Mouse (Mus musculus) heart, embryonic 14.5 days (tissue): Measurements from ENCODE around the gene Cinp. TPM values are rescaled to one million over a fixed set of nuclear protein-coding genes. Genes with fewer than 3 reads are reported as not detected.
A peak's percentile ranks its signal among the peaks of the same experiment; 100 is the strongest.

ENCODE experiments used
- ATAC-seq: fragments of 200-750 bp; cut with Nextera tagmentation; 2 replicates; pipeline ENCODE4 v1.8.0; 2017; ENCODE audit warnings: low read depth, moderate TSS enrichment; ENCODE audit not compliant: insufficient number of reproducible peaks, insufficient read depth, low FRiP score
- H3K27ac ChIP-seq, 2 experiments: fragments of 200-500 bp in 1 of 2; fragments of 300-500 bp in 1 of 2; sonication (generic) in 1 of 2; replicated peaks in 1 of 2; 2 replicates each; pipeline ENCODE4 v1.5.1; 2012 to 2014; ENCODE audit warnings: low read depth in 2 of 2, low read length in 2 of 2, control low read depth in 1 of 2, mild to moderate bottlenecking in 1 of 2, mixed read lengths in 1 of 2; ENCODE audit not compliant: control insufficient read depth in 1 of 2, insufficient read depth in 1 of 2
- H3K27me3 ChIP-seq: fragments of 300-500 bp; sonication (generic); 2 replicates; pipeline ENCODE4 v1.6.1; 2014; ENCODE audit warnings: mild to moderate bottlenecking, low read length, control low read depth; ENCODE audit not compliant: control insufficient read depth, insufficient read depth
- H3K36me3 ChIP-seq: fragments of 300-500 bp; sonication (generic); 2 replicates; pipeline ENCODE4 v1.6.1; 2014; ENCODE audit warnings: mild to moderate bottlenecking, control low read depth, low read length, mixed read lengths; ENCODE audit not compliant: control insufficient read depth, insufficient read depth
- H3K4me1 ChIP-seq, 2 experiments: fragments of 200-500 bp in 1 of 2; fragments of 300-500 bp in 1 of 2; sonication (generic) in 1 of 2; 2 replicates each; pipeline ENCODE4 v1.6.1; 2012 to 2014; ENCODE audit warnings: low read length in 2 of 2, control low read depth in 1 of 2, mixed read lengths in 1 of 2; ENCODE audit not compliant: control insufficient read depth in 2 of 2, insufficient read depth in 2 of 2
- H3K4me2 ChIP-seq: fragments of 300-500 bp; sonication (generic); 2 replicates; pipeline ENCODE4 v1.6.1; 2014; ENCODE audit warnings: mild to moderate bottlenecking, low read length
- H3K4me3 ChIP-seq, 2 experiments: fragments of 200-500 bp in 1 of 2; fragments of 300-500 bp in 1 of 2; sonication (generic) in 1 of 2; 2 replicates each; pipeline ENCODE4 v1.5.1; 2012 to 2014; ENCODE audit warnings: low read length in 2 of 2, mild to moderate bottlenecking in 2 of 2, control low read depth in 1 of 2, low read depth in 1 of 2, moderate library complexity in 1 of 2; ENCODE audit not compliant: control insufficient read depth in 1 of 2, insufficient read depth in 1 of 2
- H3K9ac ChIP-seq: fragments of 300-500 bp; sonication (generic); 2 replicates; pipeline ENCODE4 v1.6.1; 2014; ENCODE audit warnings: mild to moderate bottlenecking, low read length
- H3K9me3 ChIP-seq: fragments of 300-500 bp; sonication (generic); 2 replicates; pipeline ENCODE4 v1.6.1; 2016; ENCODE audit warnings: low read length, control low read depth; ENCODE audit not compliant: control insufficient read depth
- WGBS: fragments of 180-500 bp; shearing (Covaris S2); extraction: QIAGEN DNeasy Blood & Tissue Kit; methylation state at CpG from one replicate; pipeline ENCODE4 v1.1.7; 2014; 5-methylcytosine and 5-hydroxymethylcytosine counted together
- polyA plus RNA-seq: library from polyadenylated mRNA; unstranded; fragments of >200 nt; fragmentation: Nextera tagmentation; extraction: Ambion mirVana; gene quantifications from 2 replicates; pipeline ENCODE4 v1.2.1, GENCODE M21; 2014

Gene Cinp
- polyA plus RNA-seq, 1 experiment from 2014 or later, result 67.0 TPM

DNA sequence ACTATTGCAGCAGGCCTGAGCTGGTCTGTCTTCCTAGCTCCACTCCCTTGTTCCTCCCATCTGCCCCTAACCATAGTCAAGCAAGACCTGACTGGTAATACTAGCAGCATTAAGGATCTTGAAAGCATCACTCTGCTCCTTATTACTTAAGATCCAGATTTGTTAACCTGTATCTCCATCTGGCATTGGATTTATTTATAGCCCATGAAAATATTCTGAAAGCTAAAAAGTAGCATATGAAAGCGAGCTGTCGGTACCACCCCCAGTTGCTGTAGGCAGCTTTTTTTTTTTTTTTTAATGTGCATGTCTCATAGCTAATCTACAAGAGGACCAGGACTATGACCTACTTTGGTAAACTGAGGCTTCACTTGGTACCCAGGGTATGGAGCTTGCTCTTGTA, 21.0 kb upstream of the Cinp start:
- H3K4me2 ChIP-seq, result no peak overlapping the region
- no peak overlapping the region for H3K27ac ChIP-seq
- H3K27me3 ChIP-seq, result no peaks in the 10 kb centered on the region
- no peak for ATAC-seq
- H3K9me3 ChIP-seq, result no peaks in the 10 kb centered on the region
- no peak overlapping the region for H3K4me3 ChIP-seq
- H3K36me3 ChIP-seq, result peaks cover under 1% of the 10 kb centered on the region; the same call in 1 of the 2 replicates
- no peaks in the 10 kb centered on the region for H3K4me1 ChIP-seq
- no peak overlapping the region for H3K9ac ChIP-seq
- 93% methylated on average over 2 of the region's 2 CpGs for WGBS

- 70% methylated on average over 3 of the region's 3 CpGs for WGBS
- H3K27me3 ChIP-seq, result no peaks in the 10 kb centered on the region
These were observed 18.9 kb upstream of the Cinp start for GRCm38 (mm10) chr12:110907845-110908244.

DNA sequence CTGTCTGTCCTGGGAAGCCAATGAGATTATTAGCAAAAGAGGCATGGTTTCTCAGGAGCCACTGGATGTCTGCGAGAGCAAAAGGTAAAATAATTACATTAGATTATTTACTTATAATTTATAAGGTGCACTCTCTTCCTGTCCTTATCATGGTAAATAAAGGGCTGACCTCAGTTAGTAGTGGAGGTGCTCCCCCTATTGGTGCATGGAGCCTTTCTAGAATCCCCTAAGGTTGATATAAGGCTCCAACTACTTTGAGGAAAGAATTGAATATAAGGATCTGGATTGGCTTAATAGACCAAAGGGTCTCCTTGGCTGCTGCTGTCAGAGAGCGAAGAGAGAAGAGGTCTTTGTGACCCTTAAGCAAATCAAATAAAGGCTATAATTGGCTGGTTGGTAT, 14.6 kb upstream of the Cinp start:
- Histone ChIP-seq H3K4me2 (no peak overlapping the region), H3K27me3 (no peaks in the 10 kb centered on the region), H3K36me3 (no peaks in the 10 kb centered on the region), H3K9me3 (no peaks in the 10 kb centered on the region), H3K9ac (no peak overlapping the region), H3K4me1 (no peaks in the 10 kb centered on the region), H3K27ac (no peak overlapping the region), H3K4me3 (no peak overlapping the region)
- no peak for ATAC-seq
- 88% methylated on average over 2 of the region's 2 CpGs for WGBS

More at GRCm38 (mm10) chr12:110907845-110908244, 18.9 kb upstream of the Cinp start:
- Histone ChIP-seq H3K9me3 (no peaks in the 10 kb centered on the region), H3K4me2 (no peak overlapping the region), H3K36me3 (no peaks in the 10 kb centered on the region), H3K4me3 (no peak overlapping the region), H3K27ac (no peak overlapping the region), H3K9ac (no peak overlapping the region), H3K4me1 (no peaks in the 10 kb centered on the region)
- ATAC-seq, result no peak

DNA sequence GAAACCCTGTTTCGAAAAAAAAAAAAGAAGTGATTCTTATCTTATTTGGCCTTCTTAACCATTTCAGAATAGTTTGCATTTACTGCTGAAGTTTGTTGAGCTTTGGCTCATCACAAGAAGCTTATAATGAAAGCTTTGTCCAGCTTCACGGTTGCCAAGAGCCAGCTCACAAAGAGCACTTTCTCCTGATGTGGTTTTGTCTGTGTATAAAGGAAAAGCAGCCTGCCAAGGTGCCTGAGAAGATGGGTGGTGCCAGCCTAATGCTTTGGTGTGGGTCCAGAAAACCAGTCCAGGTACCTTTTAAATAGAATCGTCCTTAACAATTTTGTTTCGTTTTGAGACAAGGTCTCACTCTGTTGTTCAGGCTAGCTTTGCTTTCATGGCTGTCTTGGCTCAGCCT, 13.2 kb upstream of the Cinp start:
- Histone ChIP-seq H3K27ac (no peak overlapping the region), H3K4me1 (no peaks in the 10 kb centered on the region)
- 77% methylated on average over 4 of the region's 4 CpGs for WGBS

DNA sequence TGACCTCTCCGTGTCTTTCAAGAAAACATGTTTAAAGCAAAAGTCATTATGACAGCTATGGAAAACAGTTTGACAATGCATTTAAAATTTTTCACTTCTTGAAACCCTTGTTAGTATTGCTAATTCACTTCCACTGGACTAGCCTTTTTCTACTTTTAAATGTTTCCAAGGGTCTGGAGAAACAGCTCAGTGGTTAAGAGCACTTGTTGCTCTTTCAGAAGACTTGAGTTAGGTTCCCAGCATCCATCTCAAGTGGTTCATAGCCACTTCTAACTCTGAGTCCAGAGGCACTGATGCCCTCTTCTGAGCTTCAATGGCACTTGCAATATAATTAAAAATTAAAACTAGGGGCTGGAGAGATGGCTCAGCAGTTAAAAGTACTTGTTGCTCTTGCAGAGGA, 2.9 kb upstream of the Cinp start:
- Histone ChIP-seq H3K36me3 (peaks cover 4% of the 10 kb centered on the region; the same call in 1 of the 2 replicates), H3K27me3 (no peaks in the 10 kb centered on the region), H3K4me1 (peaks cover 2 to 13% of the 10 kb centered on the region in 2 experiments), H3K4me2 (no peak overlapping the region), H3K27ac (no peak overlapping the region), H3K9me3 (no peaks in the 10 kb centered on the region), H3K9ac (no peak overlapping the region), H3K4me3 (no peak overlapping the region)
- WGBS, result 90% methylated on average over 1 of the region's 1 CpGs
- ATAC-seq, result no peak

More for the DNA sequence above, 13.2 kb upstream of the Cinp start:
- no peak overlapping the region for H3K4me2 ChIP-seq
- peaks cover 4% of the 10 kb centered on the region; the same call in 1 of the 2 replicates for H3K36me3 ChIP-seq
- ATAC-seq, result no peak
- H3K4me3 ChIP-seq, result no peak overlapping the region
- no peaks in the 10 kb centered on the region for H3K27me3 ChIP-seq
- no peaks in the 10 kb centered on the region for H3K9me3 ChIP-seq
- H3K9ac ChIP-seq, result no peak overlapping the region

DNA sequence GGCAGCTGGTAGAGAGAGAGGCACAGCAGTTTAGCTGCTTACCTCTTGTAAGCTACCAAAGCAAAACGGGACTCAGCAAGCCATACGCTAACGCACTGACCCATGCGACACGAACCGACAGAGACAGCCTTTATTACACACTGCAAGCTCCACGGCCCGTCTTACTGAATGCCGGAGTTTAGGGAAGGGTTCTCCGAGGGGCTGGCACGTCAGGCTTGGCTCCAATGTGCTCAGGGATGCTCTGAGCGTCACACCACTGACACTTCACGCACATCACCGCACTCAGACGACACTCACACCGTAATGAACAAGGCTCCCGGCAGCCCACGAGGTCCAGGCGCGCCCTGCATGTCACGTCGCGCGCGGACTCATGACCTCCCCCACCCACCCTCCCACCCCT, 339 bp downstream of the Cinp start:
- no peaks in the 10 kb centered on the region for H3K27me3 ChIP-seq
- H3K9ac ChIP-seq, result peak overlapping the region; percentile 86
- peak overlapping the region in 1 of 2 experiments; percentile 80; a peak in 2 of 4 replicates for H3K27ac ChIP-seq
- H3K4me3 ChIP-seq, result peak overlapping the region; percentile 72 to 85
- H3K9me3 ChIP-seq, result no peaks in the 10 kb centered on the region
- peak overlapping the region; percentile 97 for H3K4me2 ChIP-seq
- peaks cover 2 to 13% of the 10 kb centered on the region in 2 experiments for H3K4me1 ChIP-seq
- H3K36me3 ChIP-seq, result peaks cover 2% of the 10 kb centered on the region; the same call in 1 of the 2 replicates
- no peak for ATAC-seq
- WGBS, result under 1% methylated on average over 25 of the region's 25 CpGs

DNA sequence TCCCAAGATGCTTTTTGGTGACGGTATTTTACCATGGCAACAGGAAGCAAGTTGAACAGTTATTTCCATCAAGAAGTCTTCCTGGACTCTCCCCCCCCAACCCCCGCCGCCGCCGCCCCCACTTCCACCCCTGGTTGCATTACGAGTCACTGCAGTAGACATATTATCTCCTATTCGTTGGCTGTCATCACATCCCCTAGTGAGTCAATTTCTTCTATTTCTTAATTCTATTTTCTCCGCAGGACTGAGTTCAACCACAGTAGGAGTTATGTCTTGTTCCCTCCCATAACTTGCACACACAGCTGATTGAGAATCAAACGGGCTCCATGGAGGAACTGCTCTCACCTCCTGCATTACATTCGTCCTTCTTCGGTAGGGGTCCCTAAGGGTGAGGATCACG, 839 bp downstream of the Cinp start:
- peak overlapping the region; percentile 86 for H3K9ac ChIP-seq
- H3K9me3 ChIP-seq, result no peaks in the 10 kb centered on the region
- no peak for ATAC-seq
- H3K4me1 ChIP-seq, result peaks cover 2 to 13% of the 10 kb centered on the region in 2 experiments
- H3K4me3 ChIP-seq, result peak overlapping the region; percentile 72 to 85
- H3K36me3 ChIP-seq, result peaks cover 6% of the 10 kb centered on the region
- 31% methylated on average over 12 of the region's 12 CpGs for WGBS
- peak overlapping the region; percentile 97 for H3K4me2 ChIP-seq
- H3K27me3 ChIP-seq, result no peaks in the 10 kb centered on the region
- peak overlapping the region in 1 of 2 experiments; percentile 80; a peak in 1 of 4 replicates for H3K27ac ChIP-seq

DNA sequence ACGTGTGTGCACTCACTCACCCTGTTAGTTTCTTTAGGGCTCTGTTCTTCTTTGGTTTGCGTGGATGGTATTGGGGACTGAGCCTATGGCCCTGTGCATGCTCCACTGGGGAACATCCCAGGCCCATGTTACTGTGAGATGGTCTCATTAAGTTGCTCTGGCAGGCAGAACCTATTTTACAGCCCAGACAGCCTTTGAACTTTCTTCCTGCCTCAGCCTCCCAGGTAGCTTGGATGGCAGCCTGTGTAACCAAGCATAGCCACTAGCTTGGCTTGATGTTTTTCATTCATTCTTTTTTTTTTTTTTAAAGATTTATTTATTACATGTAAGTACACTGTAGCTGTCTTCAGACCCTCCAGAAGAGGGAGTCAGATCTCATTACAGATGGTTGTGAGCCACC, 3.7 kb downstream of the Cinp start:
- Histone ChIP-seq H3K4me3 (no peak overlapping the region), H3K4me2 (no peak overlapping the region), H3K27ac (no peak overlapping the region), H3K9ac (no peak overlapping the region), H3K27me3 (no peaks in the 10 kb centered on the region), H3K4me1 (peaks cover 2 to 12% of the 10 kb centered on the region in 2 experiments), H3K36me3 (peaks cover 26% of the 10 kb centered on the region), H3K9me3 (no peaks in the 10 kb centered on the region)
- WGBS, result 93% methylated on average over 2 of the region's 2 CpGs
- ATAC-seq, result no peak
